Mouse (Mus musculus) liver, postnatal 0 days (tissue): ENCODE measurements around the gene Pacrg. TPM values are rescaled to one million over a fixed set of nuclear protein-coding genes. Genes with fewer than 3 reads are reported as not detected.

Source experiments
- ATAC-seq: fragments of 200-750 bp; cut with Nextera tagmentation; 2 replicates; pipeline ENCODE4 v1.8.0; 2017; ENCODE audit warnings: mild to moderate bottlenecking, moderate library complexity
- DNase-seq: peaks from one replicate; pipeline ENCODE4 v3.0.0-alpha.2; 2016
- H3K27ac ChIP-seq: fragments of 300-500 bp; sonication (generic); 2 replicates; pipeline ENCODE4 v1.5.1; 2014; ENCODE audit warnings: antibody characterized with exemption, moderate library complexity, mild to moderate bottlenecking, low read depth
- H3K27me3 ChIP-seq: fragments of 300-500 bp; sonication (generic); 2 replicates; pipeline ENCODE4 v1.6.1; 2014; ENCODE audit warnings: low read length, control low read depth, mixed read lengths; ENCODE audit not compliant: insufficient read depth
- H3K36me3 ChIP-seq: fragments of 300-500 bp; sonication (generic); replicated peaks from 2 replicates; pipeline ENCODE4 v1.6.1; 2014; ENCODE audit warnings: mild to moderate bottlenecking, control low read depth, low read length, moderate library complexity, mixed read lengths; ENCODE audit not compliant: insufficient read depth
- H3K4me1 ChIP-seq: fragments of 300-500 bp; sonication (generic); 2 replicates; pipeline ENCODE4 v1.6.1; 2014; ENCODE audit warnings: antibody characterized with exemption, mild to moderate bottlenecking, control low read depth; ENCODE audit not compliant: insufficient read depth
- H3K4me2 ChIP-seq: fragments of 300-500 bp; sonication (generic); 2 replicates; pipeline ENCODE4 v1.6.1; 2014; ENCODE audit warnings: low read depth, mild to moderate bottlenecking, low read length, moderate library complexity, mixed read lengths
- H3K4me3 ChIP-seq: fragments of 300-500 bp; sonication (generic); 2 replicates; pipeline ENCODE4 v1.5.1; 2014; ENCODE audit warnings: low read depth, low read length
- H3K9ac ChIP-seq: fragments of 300-500 bp; sonication (generic); replicated peaks from 2 replicates; pipeline ENCODE4 v1.6.1; 2014; ENCODE audit warnings: mild to moderate bottlenecking, moderate library complexity
- H3K9me3 ChIP-seq: fragments of 300-500 bp; sonication (generic); 2 replicates; pipeline ENCODE4 v1.6.1; 2016; ENCODE audit warnings: mild to moderate bottlenecking, control low read depth, low read length, mixed read lengths
- CTCF ChIP-seq: sonication (generic); IDR thresholded peaks from 2 replicates; pipeline ENCODE4 v1.5.1; 2016; ENCODE audit warnings: antibody characterized with exemption, low read depth
- EP300 ChIP-seq: IDR thresholded peaks from 2 replicates; pipeline ENCODE4 v1.6.1; 2016; ENCODE audit warnings: antibody characterized with exemption, low read depth, mild to moderate bottlenecking
- WGBS: fragments of 180-500 bp; shearing (Covaris S2); extraction: QIAGEN DNeasy Blood & Tissue Kit; methylation state at CpG from one replicate; pipeline ENCODE4 v1.1.7; 2014; ENCODE audit not compliant: insufficient replicate concordance; 5-methylcytosine and 5-hydroxymethylcytosine counted together
- polyA plus RNA-seq: library from polyadenylated mRNA; unstranded; fragments of >200 nt; fragmentation: Nextera tagmentation; extraction: Ambion mirVana; gene quantifications from 2 replicates; pipeline ENCODE4 v1.2.1, GENCODE M21; 2015

Pacrg gene
- polyA plus RNA-seq, 1 experiment from 2014 or later, result not detected

DNA sequence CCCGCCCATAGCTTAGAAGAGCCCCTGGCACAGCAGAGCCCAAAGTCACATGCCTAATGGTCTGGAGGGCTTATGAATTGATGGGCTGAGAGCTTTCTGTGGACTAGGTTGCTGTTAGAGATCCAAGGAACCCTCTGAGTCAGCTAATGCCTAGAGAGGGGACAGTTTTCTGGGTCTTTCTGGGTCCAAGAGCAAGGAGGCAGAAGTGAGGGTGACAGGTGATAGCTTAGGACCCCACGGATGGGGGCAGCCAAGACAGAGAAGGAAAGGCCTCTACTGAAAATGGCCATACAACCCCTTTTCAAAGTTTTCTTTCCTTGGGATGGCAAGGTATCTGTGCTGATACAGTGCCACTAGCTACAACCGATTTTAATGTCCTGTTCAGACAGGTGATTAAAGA is 399.1 kb downstream of the Pacrg start:
- DNase-seq (no peak), ATAC-seq (no peak)
- no peak overlapping the region for H3K4me2 ChIP-seq
- TF ChIP-seq CTCF (no peak), EP300 (no peak)
- no peaks in the 10 kb centered on the region for H3K27me3 ChIP-seq
- 67% methylated on average over 3 of the region's 3 CpGs for WGBS
- H3K9ac ChIP-seq, result no peak overlapping the region
- no peak overlapping the region for H3K27ac ChIP-seq
- H3K4me1 ChIP-seq, result no peaks in the 10 kb centered on the region
- H3K9me3 ChIP-seq, result no peaks in the 10 kb centered on the region
- no peak overlapping the region for H3K4me3 ChIP-seq
- no peaks in the 10 kb centered on the region for H3K36me3 ChIP-seq

DNA sequence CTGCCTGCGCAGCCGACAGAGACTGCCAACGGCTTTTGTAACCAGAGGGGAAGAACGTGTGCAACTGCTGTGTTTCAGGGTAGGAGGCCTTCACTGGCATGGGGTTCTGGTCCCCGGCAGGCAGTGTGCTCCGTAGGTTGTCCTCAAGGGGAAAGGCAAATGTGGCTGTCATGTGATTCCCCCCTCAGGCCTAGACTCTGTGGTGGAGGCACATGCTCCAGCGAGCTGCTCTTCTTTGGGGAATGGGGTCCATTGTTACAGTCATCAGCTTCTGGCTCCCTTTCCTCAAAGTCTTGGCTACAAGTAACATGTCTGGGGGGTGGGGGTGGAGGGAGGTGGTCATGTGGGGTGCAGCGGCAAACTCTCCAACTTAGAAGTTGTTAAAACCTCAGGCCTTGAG is 400.3 kb downstream of the Pacrg start:
- Histone ChIP-seq H3K36me3 (no peaks in the 10 kb centered on the region), H3K9me3 (no peaks in the 10 kb centered on the region), H3K4me2 (no peak overlapping the region), H3K9ac (no peak overlapping the region), H3K27me3 (no peaks in the 10 kb centered on the region), H3K27ac (no peak overlapping the region), H3K4me3 (no peak overlapping the region), H3K4me1 (no peaks in the 10 kb centered on the region)
- no peak for TF ChIP-seq EP300
- no peak for TF ChIP-seq CTCF
- WGBS, result 54% methylated on average over 8 of the region's 8 CpGs
- no peak for ATAC-seq
- DNase-seq, result no peak

GRCm38 (mm10) chr17:10434867-10435266 is 405.2 kb downstream of the Pacrg start:
- TF ChIP-seq EP300, result no peak
- no peak for TF ChIP-seq CTCF
- WGBS, result 58% methylated on average over 1 of the region's 1 CpGs
- H3K9ac ChIP-seq, result no peak overlapping the region

DNA sequence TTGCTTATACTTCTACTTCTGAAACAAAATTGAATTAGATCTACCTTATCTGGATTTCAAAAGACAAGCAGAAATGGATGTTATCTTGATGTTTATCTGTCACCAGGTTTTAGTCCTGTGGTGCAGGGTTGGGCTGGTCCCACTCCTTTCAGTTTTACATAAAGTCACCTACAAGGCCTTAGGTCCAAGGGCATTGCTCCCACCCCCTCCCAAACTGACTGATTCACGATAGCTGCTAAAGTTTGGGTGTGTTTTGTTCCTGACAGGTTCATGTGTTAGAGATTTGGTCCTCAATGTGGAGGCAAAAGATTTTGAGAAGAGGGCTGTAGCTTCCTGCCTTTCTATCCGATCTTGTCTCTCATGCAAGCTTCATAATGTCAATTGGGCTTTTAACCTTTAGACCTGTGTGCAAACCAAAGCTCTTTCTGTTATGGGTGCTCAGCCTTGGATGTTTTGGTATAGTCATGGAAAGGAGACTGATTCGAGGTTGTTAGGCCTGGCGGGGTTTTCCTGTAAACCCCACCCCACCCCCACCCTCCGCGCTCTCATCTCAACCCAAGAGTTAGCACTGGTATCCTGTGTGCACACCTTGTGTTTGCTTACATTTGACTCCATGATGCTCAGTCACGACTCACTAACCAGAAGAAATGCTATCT is 407.5 kb downstream of the Pacrg start:
- ATAC-seq, result no peak
- 74% methylated on average over 7 of the region's 7 CpGs for WGBS
- no peak for TF ChIP-seq EP300
- H3K9ac ChIP-seq, result no peak overlapping the region
- no peaks in the 10 kb centered on the region for H3K4me1 ChIP-seq
- DNase-seq, result no peak
- no peaks in the 10 kb centered on the region for H3K27me3 ChIP-seq
- no peak overlapping the region for H3K4me2 ChIP-seq
- H3K4me3 ChIP-seq, result no peak overlapping the region
- H3K36me3 ChIP-seq, result no peaks in the 10 kb centered on the region
- no peaks in the 10 kb centered on the region for H3K9me3 ChIP-seq
- no peak overlapping the region for H3K27ac ChIP-seq

More at GRCm38 (mm10) chr17:10434867-10435266, 405.2 kb downstream of the Pacrg start:
- Histone ChIP-seq H3K4me1 (no peaks in the 10 kb centered on the region), H3K4me3 (no peak overlapping the region), H3K36me3 (no peaks in the 10 kb centered on the region), H3K27me3 (no peaks in the 10 kb centered on the region), H3K9me3 (no peaks in the 10 kb centered on the region), H3K4me2 (no peak overlapping the region), H3K27ac (no peak overlapping the region)
- no peak for DNase-seq
- no peak for ATAC-seq

- WGBS, result 72% methylated on average over 6 of the region's 6 CpGs
- no peaks in the 10 kb centered on the region for H3K4me1 ChIP-seq
- H3K36me3 ChIP-seq, result no peaks in the 10 kb centered on the region
- ATAC-seq (no peak), DNase-seq (no peak)
- H3K9me3 ChIP-seq, result no peaks in the 10 kb centered on the region
- H3K4me3 ChIP-seq, result no peak overlapping the region
- no peak overlapping the region for H3K27ac ChIP-seq
- no peaks in the 10 kb centered on the region for H3K27me3 ChIP-seq
- no peak overlapping the region for H3K4me2 ChIP-seq
- no peak overlapping the region for H3K9ac ChIP-seq
- no peak for TF ChIP-seq EP300
- no peak for TF ChIP-seq CTCF
Observed at GRCm38 (mm10) chr17:10431849-10432524, 408.1 kb downstream of the Pacrg start.

DNA sequence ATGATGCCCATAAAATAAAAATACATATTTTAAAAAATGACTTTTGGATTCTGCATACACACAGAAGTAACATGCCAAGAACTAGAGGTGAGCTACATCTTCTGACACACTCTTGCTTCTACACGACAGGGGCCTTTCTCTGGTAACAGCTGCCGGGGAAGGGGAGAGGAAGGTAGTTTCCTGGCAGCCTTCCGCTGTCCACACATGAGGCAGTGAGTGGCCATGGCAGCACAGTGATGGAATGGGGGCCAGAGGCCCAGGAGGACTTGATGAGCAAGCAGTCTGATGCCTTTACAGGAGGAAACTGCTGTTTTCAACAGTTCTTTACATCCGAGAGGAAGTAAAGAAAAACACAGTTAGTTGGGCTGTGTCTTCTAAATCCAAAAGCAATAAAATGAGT is 409.3 kb downstream of the Pacrg start:
- Histone ChIP-seq H3K4me1 (no peaks in the 10 kb centered on the region), H3K4me3 (no peak overlapping the region), H3K36me3 (no peaks in the 10 kb centered on the region), H3K27me3 (no peaks in the 10 kb centered on the region), H3K9me3 (no peaks in the 10 kb centered on the region), H3K4me2 (no peak overlapping the region), H3K27ac (no peak overlapping the region), H3K9ac (no peak overlapping the region)
- DNase-seq (no peak), ATAC-seq (no peak)
- WGBS, result 48% methylated on average over 4 of the region's 4 CpGs
- TF ChIP-seq CTCF, result no peak
- no peak for TF ChIP-seq EP300
